Mouse (Mus musculus): ENCODE results near the gene Tnik. TPM values are rescaled to one million over a fixed set of nuclear protein-coding genes. Genes with fewer than 3 reads are reported as not detected.

Tnik gene
- polyA plus RNA-seq, 1 experiment, result 2.3 TPM

GRCm38 (mm10) chr3:28332316-28332715 is 69.3 kb downstream of the Tnik start:
- no peak overlapping the region for H3K27ac ChIP-seq (ENCODE audit: insufficient read depth, low read length)
- no peak overlapping the region for H3K9ac ChIP-seq (ENCODE audit: low read depth, poor library complexity, severe bottlenecking)
- no peaks in the 10 kb centered on the region for H3K27me3 ChIP-seq (ENCODE audit: control insufficient read depth, insufficient read depth, low read length, poor library complexity, severe bottlenecking)
- TF ChIP-seq EP300 (IDR thresholded peaks at IDR 0.05; ENCODE audit: insufficient read depth, low read depth, low read length) (no peak), CTCF (IDR thresholded peaks at IDR 0.05; ENCODE audit: low read depth, low read length) (no peak), POLR2A (IDR thresholded peaks at IDR 0.05; ENCODE audit: insufficient read depth, low read length) (no peak)
- H3K4me1 ChIP-seq (ENCODE audit: control insufficient read depth, insufficient read depth, low read length), result no peaks in the 10 kb centered on the region
- H3K36me3 ChIP-seq (ENCODE audit: control insufficient read depth, insufficient read depth, low read length, poor library complexity, severe bottlenecking), result no peaks in the 10 kb centered on the region
- no peaks in the 10 kb centered on the region for H3K9me3 ChIP-seq (replicated peaks; ENCODE audit: control insufficient read depth, insufficient read depth, low read length, poor library complexity, severe bottlenecking)
- H3K4me3 ChIP-seq (ENCODE audit: low read depth, low read length), result no peak overlapping the region

- Histone ChIP-seq H3K9ac (ENCODE audit: low read depth, poor library complexity, severe bottlenecking) (no peak overlapping the region), H3K9me3 (replicated peaks; ENCODE audit: control insufficient read depth, insufficient read depth, low read length, poor library complexity, severe bottlenecking) (no peaks in the 10 kb centered on the region), H3K4me1 (ENCODE audit: control insufficient read depth, insufficient read depth, low read length) (no peaks in the 10 kb centered on the region), H3K27me3 (ENCODE audit: control insufficient read depth, insufficient read depth, low read length, poor library complexity, severe bottlenecking) (no peaks in the 10 kb centered on the region), H3K27ac (ENCODE audit: insufficient read depth, low read length) (no peak overlapping the region), H3K36me3 (ENCODE audit: control insufficient read depth, insufficient read depth, low read length, poor library complexity, severe bottlenecking) (no peaks in the 10 kb centered on the region), H3K4me3 (ENCODE audit: low read depth, low read length) (no peak overlapping the region)
- no peak for TF ChIP-seq EP300 (IDR thresholded peaks at IDR 0.05; ENCODE audit: insufficient read depth, low read depth, low read length)
- TF ChIP-seq CTCF (IDR thresholded peaks at IDR 0.05; ENCODE audit: low read depth, low read length), result no peak
- TF ChIP-seq POLR2A (IDR thresholded peaks at IDR 0.05; ENCODE audit: insufficient read depth, low read length), result no peak
Observed at GRCm38 (mm10) chr3:28333869-28334268, 70.9 kb downstream of the Tnik start.

GRCm38 (mm10) chr3:28334547-28334946 is 71.5 kb downstream of the Tnik start:
- Histone ChIP-seq H3K27me3 (ENCODE audit: control insufficient read depth, insufficient read depth, low read length, poor library complexity, severe bottlenecking) (no peaks in the 10 kb centered on the region), H3K36me3 (ENCODE audit: control insufficient read depth, insufficient read depth, low read length, poor library complexity, severe bottlenecking) (no peaks in the 10 kb centered on the region), H3K4me1 (ENCODE audit: control insufficient read depth, insufficient read depth, low read length) (no peaks in the 10 kb centered on the region), H3K9ac (ENCODE audit: low read depth, poor library complexity, severe bottlenecking) (no peak overlapping the region), H3K4me3 (ENCODE audit: low read depth, low read length) (no peak overlapping the region), H3K27ac (ENCODE audit: insufficient read depth, low read length) (no peak overlapping the region), H3K9me3 (replicated peaks; ENCODE audit: control insufficient read depth, insufficient read depth, low read length, poor library complexity, severe bottlenecking) (no peaks in the 10 kb centered on the region)
- TF ChIP-seq EP300 (IDR thresholded peaks at IDR 0.05; ENCODE audit: insufficient read depth, low read depth, low read length) (no peak), CTCF (IDR thresholded peaks at IDR 0.05; ENCODE audit: low read depth, low read length) (no peak), POLR2A (IDR thresholded peaks at IDR 0.05; ENCODE audit: insufficient read depth, low read length) (no peak)

GRCm38 (mm10) chr3:28340071-28340470 is 77.1 kb downstream of the Tnik start:
- H3K27ac ChIP-seq (ENCODE audit: insufficient read depth, low read length), result no peak overlapping the region
- no peaks in the 10 kb centered on the region for H3K36me3 ChIP-seq (ENCODE audit: control insufficient read depth, insufficient read depth, low read length, poor library complexity, severe bottlenecking)
- H3K4me3 ChIP-seq (ENCODE audit: low read depth, low read length), result no peak overlapping the region
- no peak overlapping the region for H3K9ac ChIP-seq (ENCODE audit: low read depth, poor library complexity, severe bottlenecking)
- no peak for TF ChIP-seq CTCF (IDR thresholded peaks at IDR 0.05; ENCODE audit: low read depth, low read length)
- TF ChIP-seq EP300 (IDR thresholded peaks at IDR 0.05; ENCODE audit: insufficient read depth, low read depth, low read length), result no peak
- TF ChIP-seq POLR2A (IDR thresholded peaks at IDR 0.05; ENCODE audit: insufficient read depth, low read length), result no peak
- no peaks in the 10 kb centered on the region for H3K4me1 ChIP-seq (ENCODE audit: control insufficient read depth, insufficient read depth, low read length)
- no peaks in the 10 kb centered on the region for H3K9me3 ChIP-seq (replicated peaks; ENCODE audit: control insufficient read depth, insufficient read depth, low read length, poor library complexity, severe bottlenecking)
- H3K27me3 ChIP-seq (ENCODE audit: control insufficient read depth, insufficient read depth, low read length, poor library complexity, severe bottlenecking), result no peaks in the 10 kb centered on the region

GRCm38 (mm10) chr3:28343204-28343603 is 80.2 kb downstream of the Tnik start:
- no peak overlapping the region for H3K27ac ChIP-seq (ENCODE audit: insufficient read depth, low read length)
- no peaks in the 10 kb centered on the region for H3K9me3 ChIP-seq (replicated peaks; ENCODE audit: control insufficient read depth, insufficient read depth, low read length, poor library complexity, severe bottlenecking)
- H3K4me3 ChIP-seq (ENCODE audit: low read depth, low read length), result no peak overlapping the region
- TF ChIP-seq CTCF (IDR thresholded peaks at IDR 0.05; ENCODE audit: low read depth, low read length) (no peak), POLR2A (IDR thresholded peaks at IDR 0.05; ENCODE audit: insufficient read depth, low read length) (no peak), EP300 (IDR thresholded peaks at IDR 0.05; ENCODE audit: insufficient read depth, low read depth, low read length) (no peak)
- no peaks in the 10 kb centered on the region for H3K27me3 ChIP-seq (ENCODE audit: control insufficient read depth, insufficient read depth, low read length, poor library complexity, severe bottlenecking)
- no peak overlapping the region for H3K9ac ChIP-seq (ENCODE audit: low read depth, poor library complexity, severe bottlenecking)
- no peaks in the 10 kb centered on the region for H3K4me1 ChIP-seq (ENCODE audit: control insufficient read depth, insufficient read depth, low read length)
- no peaks in the 10 kb centered on the region for H3K36me3 ChIP-seq (ENCODE audit: control insufficient read depth, insufficient read depth, low read length, poor library complexity, severe bottlenecking)

- H3K9ac ChIP-seq (ENCODE audit: low read depth, poor library complexity, severe bottlenecking), result no peak overlapping the region
- no peaks in the 10 kb centered on the region for H3K4me1 ChIP-seq (ENCODE audit: control insufficient read depth, insufficient read depth, low read length)
- H3K9me3 ChIP-seq (replicated peaks; ENCODE audit: control insufficient read depth, insufficient read depth, low read length, poor library complexity, severe bottlenecking), result no peaks in the 10 kb centered on the region
- no peaks in the 10 kb centered on the region for H3K36me3 ChIP-seq (ENCODE audit: control insufficient read depth, insufficient read depth, low read length, poor library complexity, severe bottlenecking)
- H3K27me3 ChIP-seq (ENCODE audit: control insufficient read depth, insufficient read depth, low read length, poor library complexity, severe bottlenecking), result no peaks in the 10 kb centered on the region
- no peak overlapping the region for H3K4me3 ChIP-seq (ENCODE audit: low read depth, low read length)
- no peak overlapping the region for H3K27ac ChIP-seq (ENCODE audit: insufficient read depth, low read length)
- no peak for TF ChIP-seq EP300 (IDR thresholded peaks at IDR 0.05; ENCODE audit: insufficient read depth, low read depth, low read length)
- TF ChIP-seq POLR2A (IDR thresholded peaks at IDR 0.05; ENCODE audit: insufficient read depth, low read length), result no peak
- no peak for TF ChIP-seq CTCF (IDR thresholded peaks at IDR 0.05; ENCODE audit: low read depth, low read length)
Observed at GRCm38 (mm10) chr3:28343661-28344060, 80.6 kb downstream of the Tnik start.
